Mouse (Mus musculus): ENCODE data around the gene Morn3.

DNA sequence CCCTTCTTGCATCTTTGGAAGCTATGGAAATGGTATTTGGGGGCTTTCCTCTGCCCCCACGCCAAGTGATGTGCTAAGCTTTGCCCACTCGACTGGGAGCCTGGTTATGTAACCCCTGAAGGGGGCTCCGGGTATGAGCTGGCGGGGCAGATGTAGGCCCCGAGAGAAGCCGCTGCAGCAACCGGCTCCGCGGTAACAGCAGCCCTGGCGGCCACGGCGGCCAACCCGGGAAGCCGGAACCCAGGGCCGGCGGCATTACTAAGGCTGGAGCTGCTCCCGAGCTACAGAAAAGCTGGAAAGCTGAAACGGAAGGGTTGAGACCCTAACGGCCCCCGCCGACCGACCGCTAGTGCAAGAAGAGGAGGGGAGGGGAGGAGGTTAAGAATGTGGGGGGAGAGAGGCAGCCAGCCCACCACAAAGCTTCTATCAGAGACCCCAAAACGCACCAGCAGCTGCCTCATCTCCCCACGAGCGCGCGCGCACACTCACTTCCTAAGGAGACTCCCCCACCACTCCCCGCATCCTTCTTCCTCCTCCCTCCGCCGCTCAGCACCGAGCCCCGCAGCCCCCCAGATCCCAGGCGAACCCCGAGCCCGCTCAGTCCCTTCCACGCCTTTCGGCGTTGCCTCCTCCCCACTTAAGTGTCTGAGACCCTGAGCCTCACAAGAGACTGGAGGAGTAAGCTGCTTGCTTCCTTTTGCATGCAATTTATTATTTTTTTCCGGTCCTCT is 58.6 kb downstream of the Morn3 start:
- no peak for TF ChIP-seq ZNF384 (IDR thresholded peaks at IDR 0.05; ENCODE audit: low read depth, low read length)
- no peak for TF ChIP-seq MAFK (IDR thresholded peaks at IDR 0.05; ENCODE audit: insufficient read depth, low read depth, low read length)
- no peak for TF ChIP-seq HCFC1 (IDR thresholded peaks at IDR 0.05; ENCODE audit: borderline replicate concordance, insufficient read depth, low read length)
- TF ChIP-seq CHD2 (IDR thresholded peaks at IDR 0.05; ENCODE audit: low read depth, low read length) = no peak
- no peak for TF ChIP-seq ZC3H11A (IDR thresholded peaks at IDR 0.05; ENCODE audit: borderline replicate concordance, low read depth, low read length)

Data from ES-E14 (cell line).